Mouse (Mus musculus): ENCODE data around the gene Usp45. TPM values are rescaled to one million over a fixed set of nuclear protein-coding genes. Genes with fewer than 3 reads are reported as not detected.

The Usp45 gene
- polyA plus RNA-seq, 1 experiment from 2014 or later: 11.2 TPM

- H3K4me1 ChIP-seq (ENCODE audit: control insufficient read depth in 2 of 2, insufficient read depth in 2 of 2, low read length in 2 of 2): no peaks in the 10 kb centered on the region
- WGBS: 74% methylated on average over 8 of the region's 8 CpGs
- no peak overlapping the region for H3K27ac ChIP-seq (replicated peaks in 1 of 2; ENCODE audit: control insufficient read depth in 1 of 2, insufficient read depth in 1 of 2, low read depth in 2 of 2, low read length in 2 of 2)
- no peaks in the 10 kb centered on the region for H3K27me3 ChIP-seq (ENCODE audit: control insufficient read depth, insufficient read depth, low read length)
- H3K4me3 ChIP-seq (ENCODE audit: control insufficient read depth in 1 of 2, insufficient read depth in 1 of 2, low read depth in 1 of 2, low read length in 2 of 2): no peak overlapping the region
- H3K9me3 ChIP-seq (ENCODE audit: control insufficient read depth, low read length): no peaks in the 10 kb centered on the region
- no peak overlapping the region for H3K4me2 ChIP-seq (ENCODE audit: low read length)
- no peaks in the 10 kb centered on the region for H3K36me3 ChIP-seq (ENCODE audit: control insufficient read depth, insufficient read depth, low read length)
- no peak overlapping the region for H3K9ac ChIP-seq (ENCODE audit: low read length)
- ATAC-seq (ENCODE audit: insufficient number of reproducible peaks, insufficient read depth, low FRiP score, low read depth): no peak
These were observed 118.9 kb downstream of the Usp45 start for GRCm38 (mm10) chr4:21885831-21886230.

Other genes with a start within 250 kb of the Usp45 start
- gene Prdm13, start 81.2 kb upstream of the Usp45 start, polyA plus RNA-seq (2014; fragmentation: Nextera tagmentation; extraction: Ambion mirVana): not detected in 2 replicates
- gene Ccnc, start 39.5 kb upstream of the Usp45 start, polyA plus RNA-seq (2014; fragmentation: Nextera tagmentation; extraction: Ambion mirVana): 24.2 and 29.5 TPM in 2 replicates
- 18.5 and 19.1 TPM in 2 replicates for gene Tstd3, start 56 bp downstream of the Usp45 start, polyA plus RNA-seq (2014; fragmentation: Nextera tagmentation; extraction: Ambion mirVana)
- gene Pnisr, start 80.4 kb downstream of the Usp45 start, polyA plus RNA-seq (2014; fragmentation: Nextera tagmentation; extraction: Ambion mirVana): 85.3 and 86.0 TPM in 2 replicates
- 20.2 and 21.0 TPM in 2 replicates for gene Coq3, start 112.5 kb downstream of the Usp45 start, polyA plus RNA-seq (2014; fragmentation: Nextera tagmentation; extraction: Ambion mirVana)
- gene Faxc, start 164.2 kb downstream of the Usp45 start, polyA plus RNA-seq (2014; fragmentation: Nextera tagmentation; extraction: Ambion mirVana): 3.8 and 4.1 TPM in 2 replicates